Mouse (Mus musculus): ENCODE data around the gene Ptbp2.

The Ptbp2 gene

DNA sequence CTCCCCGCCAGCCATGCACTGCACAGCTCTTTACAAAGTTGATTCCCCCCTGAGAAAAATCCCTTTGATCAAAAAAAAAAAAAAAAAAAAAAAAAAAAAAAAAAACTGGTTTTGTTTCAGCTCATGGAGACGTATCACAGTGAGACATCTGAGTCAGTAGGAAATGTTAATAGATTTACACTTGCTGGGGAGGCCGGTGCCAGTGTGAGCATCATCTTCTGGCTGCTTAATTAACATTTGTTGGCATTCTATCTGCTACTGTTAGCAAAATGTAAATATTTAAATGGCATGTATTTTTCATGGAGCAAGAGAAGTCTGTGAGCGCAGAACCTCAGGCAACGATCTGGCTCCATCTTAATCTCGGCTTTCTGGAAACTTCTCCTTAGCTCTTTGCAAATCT, 99.5 kb downstream of the Ptbp2 start:
- DNase-seq (ENCODE audit: inconsistent ontology term): no peak
